Mouse (Mus musculus): ENCODE measurements around the gene Uvrag. TPM values are rescaled to one million over a fixed set of nuclear protein-coding genes. Genes with fewer than 3 reads are reported as not detected.

Gene Uvrag
- total RNA-seq, 2 experiments from 2014 or later, result 28.2 to 28.3 TPM

DNA sequence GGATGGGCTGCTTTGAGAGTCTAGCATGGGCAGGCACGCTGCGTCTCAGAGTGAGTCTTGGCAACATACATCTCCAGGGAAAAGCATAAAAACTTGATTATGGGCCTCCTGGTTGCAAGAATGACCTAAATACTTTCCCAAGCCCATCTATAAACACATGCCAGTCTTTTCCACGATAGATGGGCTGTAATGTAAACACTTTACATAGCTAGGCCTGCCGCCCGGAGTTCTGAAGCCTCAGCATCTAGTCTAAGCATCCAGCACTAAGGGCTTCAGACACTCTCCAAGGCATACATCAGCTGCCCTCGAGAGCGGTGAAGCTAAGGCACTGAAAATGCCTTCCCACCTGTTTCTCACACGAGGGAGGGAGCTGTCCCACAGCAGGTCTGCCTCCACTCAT is 229.7 kb downstream of the Uvrag start:
- intact Hi-C loops (cut with DNase I), result no loop called here
- DNase-seq, result no peak

DNA sequence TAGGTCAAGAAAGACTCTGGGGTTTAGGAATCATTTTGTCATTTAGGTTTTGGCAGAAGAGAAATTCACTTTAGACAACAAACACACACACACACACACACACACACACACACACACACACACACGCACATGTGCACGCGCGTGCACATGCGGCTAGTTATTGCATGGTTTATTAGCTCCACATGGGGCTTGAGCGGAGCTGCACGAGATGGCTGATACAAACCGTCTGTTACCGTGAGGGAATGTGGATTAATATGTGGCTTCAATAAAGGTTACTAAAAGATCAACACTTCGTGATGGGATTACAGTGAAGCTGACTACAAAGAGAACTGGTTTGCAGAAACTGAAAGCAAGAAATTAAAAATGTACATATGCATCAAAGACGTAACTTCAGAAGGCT is 230.2 kb downstream of the Uvrag start:
- intact Hi-C loops (cut with DNase I), result no loop called here
- DNase-seq, result no peak

DNA sequence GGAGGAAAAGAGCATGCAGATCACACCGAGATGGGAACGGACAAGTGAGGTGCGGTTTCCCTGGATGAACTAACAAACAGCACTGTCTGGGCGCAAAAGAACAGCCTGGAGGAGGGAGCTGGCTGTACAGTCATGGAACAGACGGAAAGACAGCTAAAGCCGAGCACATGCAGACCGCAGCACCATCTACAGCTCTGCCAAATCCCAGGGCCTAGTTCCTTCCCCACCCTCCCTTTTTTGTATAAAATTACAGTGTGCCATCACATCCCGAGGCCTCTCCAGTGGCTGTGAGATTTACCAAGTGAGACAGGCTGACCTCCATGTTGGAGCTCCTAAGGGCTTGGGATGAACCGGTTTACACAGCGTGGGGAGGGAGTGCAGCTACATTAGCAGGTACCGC is 230.8 kb downstream of the Uvrag start:
- no peak for DNase-seq
- intact Hi-C loops (cut with DNase I), result no loop called here

DNA sequence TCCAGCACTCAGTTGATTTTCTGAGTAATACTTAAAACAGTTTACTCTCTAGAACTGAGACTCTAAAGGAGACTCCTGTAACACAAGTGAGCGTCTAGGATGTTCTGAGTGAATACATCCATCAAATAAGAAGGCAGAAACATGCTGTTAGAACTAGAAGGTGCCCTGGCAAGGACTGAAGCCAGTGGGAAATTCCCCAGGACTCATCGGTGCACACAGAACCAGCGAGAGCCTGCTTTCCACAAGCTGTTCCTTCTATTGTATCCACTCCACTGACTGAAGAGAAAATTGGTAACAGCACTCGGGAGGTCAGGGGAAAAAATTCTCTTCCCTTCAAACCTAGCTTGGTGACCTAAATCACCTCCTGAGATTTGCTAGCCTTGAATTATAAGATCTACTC is 233.5 kb downstream of the Uvrag start:
- intact Hi-C loops (cut with DNase I), result no loop called here
- DNase-seq, result no peak

DNA sequence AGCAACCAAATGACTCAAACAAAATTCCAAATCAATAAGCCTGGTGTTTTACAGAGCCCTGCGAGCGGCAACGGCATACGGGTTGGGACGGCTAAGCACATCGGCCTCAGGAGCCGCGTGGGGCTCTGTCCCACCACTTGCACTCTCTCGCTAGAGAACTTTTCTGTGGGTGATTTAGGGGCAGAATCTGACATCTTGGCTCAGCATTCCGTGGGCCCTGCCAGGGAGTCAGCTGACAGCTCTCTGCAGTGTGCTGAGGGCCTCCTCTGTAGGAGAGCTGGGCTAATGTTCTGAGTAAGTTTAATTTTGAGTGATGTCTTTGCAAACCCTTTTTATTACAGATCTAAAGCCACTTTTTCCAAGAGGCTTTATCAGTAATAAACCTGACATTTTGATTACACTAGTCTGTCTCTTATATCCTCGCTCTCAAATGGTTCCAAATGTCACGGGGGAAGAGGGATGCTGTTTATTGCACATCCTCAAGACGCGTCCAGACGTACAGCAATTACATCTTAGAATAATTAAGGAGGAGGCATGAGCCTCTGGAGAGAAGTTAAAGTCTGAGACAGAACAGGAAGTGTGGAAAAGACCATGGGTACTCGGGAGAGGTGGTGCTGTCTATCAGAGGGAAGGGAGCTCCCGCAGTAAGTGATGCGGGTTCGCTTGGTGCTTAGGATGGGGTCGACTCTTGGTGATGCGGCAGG is 236.1 kb downstream of the Uvrag start:
- intact Hi-C loops (cut with DNase I), result no loop called here
- no peak for DNase-seq

DNA sequence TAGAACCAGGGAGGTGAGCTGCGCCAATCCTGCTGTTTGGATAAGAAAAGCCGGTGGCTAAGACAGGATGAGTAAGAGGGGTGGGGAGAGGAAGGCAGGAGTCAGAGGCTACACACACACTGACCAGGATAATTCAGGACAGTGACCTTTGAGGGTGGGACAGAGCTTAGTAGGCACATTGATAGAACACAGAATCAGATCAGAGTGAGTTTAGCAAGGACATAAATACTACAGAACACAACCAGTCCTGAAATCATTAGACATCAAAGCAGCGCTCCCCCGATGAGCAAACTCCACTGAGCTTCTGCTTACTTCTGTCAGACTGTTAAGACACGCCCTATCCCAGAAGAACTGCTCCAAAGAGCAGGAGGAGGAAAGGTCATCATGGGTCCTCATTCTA is 237.1 kb downstream of the Uvrag start:
- intact Hi-C loops (cut with DNase I), result no loop called here
- no peak for DNase-seq

DNA sequence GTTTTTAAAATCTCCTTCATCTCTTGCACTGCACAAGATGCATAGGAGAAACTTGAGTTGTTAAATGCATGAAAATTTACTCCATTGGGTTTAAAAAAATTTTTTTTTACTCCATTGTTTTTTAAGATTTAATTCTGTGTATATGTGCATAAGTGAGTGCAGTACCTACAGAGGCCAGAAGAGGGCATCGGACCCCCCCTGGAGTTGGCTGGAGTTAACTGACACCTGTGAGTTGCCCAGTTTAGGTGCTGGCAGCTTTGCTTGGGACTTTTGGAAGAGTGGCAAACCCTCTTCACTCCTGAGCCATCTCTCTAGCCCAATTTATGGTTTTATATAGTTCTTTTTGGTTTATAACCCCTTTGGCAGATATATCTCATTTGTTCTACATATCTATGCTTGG is 239.8 kb downstream of the Uvrag start:
- intact Hi-C loops (cut with DNase I), result no loop called here
- DNase-seq, result no peak

DNA sequence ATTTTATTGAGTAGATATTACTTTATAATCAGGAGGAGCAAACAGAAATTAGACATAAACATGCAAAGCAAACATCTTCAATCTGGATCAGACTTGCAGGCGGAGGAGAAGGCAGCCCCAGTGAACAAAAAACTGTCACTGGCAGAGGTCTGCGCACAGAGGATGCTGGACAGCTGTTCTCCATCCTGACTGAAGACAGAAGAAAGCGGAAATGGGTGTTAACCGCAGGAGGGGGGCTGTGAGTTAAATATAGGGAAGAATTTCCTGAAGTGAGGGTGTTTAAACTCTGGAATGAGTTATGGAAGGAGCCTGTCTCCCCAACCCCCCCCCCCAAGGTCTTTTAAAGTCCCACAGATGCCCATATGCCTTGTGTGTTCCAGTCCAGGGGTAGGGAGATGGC is 241.1 kb downstream of the Uvrag start:
- peak; percentile 31 to 57 for DNase-seq

DNA sequence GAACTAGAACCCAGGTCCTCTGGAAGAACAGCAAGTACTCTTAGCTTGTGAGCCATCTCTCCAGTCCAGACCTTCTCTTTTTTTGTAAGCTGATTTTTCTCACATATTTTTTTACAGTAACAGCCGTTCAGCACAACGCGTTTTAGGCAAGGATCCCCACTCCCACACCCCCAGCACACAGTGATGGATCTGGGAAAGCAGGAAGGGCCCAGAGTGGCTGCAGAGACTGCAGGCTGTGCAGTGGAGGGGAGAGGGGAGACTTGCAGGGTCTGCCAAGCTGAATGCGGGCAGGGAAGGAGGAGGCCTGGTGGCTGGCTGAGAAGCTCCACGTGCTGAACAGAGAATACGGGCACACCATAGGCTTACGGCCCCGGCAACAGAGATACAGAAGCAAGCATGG is 243.6 kb downstream of the Uvrag start:
- no peak for DNase-seq
- intact Hi-C loops (cut with DNase I), result no loop called here

More for the DNA sequence above, 241.1 kb downstream of the Uvrag start:
- intact Hi-C loops (cut with DNase I), result no loop called here

DNA sequence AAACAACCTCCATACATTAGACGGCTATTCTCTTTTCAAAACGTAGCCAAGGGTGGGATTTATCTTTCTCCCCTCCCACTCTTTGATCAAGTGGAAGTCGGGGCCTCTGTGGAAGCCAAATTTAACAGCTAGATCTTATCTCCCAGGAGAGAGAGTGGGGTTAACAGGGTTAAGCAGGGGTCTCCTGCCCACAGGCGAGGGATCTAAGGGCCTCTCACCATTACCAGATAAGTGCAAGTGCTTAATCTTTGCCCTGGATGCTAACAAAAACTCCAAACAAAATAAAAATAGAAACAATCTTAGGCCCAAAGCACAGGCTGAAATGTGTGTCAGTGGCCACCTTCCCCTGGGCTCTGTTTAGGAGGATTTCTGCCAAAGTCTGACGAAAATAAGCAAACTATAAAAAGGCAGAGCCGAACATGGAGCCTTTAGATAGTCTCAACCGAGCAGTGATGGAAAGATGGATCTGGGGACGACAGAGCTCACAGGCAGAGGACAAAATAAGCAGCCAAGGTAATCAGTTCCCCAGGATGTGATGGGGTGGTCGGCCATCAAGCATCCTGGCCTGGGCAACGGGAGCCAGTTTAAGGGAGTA is 245.3 kb downstream of the Uvrag start:
- no peak for DNase-seq
- intact Hi-C loops (cut with DNase I), result no loop called here

DNA sequence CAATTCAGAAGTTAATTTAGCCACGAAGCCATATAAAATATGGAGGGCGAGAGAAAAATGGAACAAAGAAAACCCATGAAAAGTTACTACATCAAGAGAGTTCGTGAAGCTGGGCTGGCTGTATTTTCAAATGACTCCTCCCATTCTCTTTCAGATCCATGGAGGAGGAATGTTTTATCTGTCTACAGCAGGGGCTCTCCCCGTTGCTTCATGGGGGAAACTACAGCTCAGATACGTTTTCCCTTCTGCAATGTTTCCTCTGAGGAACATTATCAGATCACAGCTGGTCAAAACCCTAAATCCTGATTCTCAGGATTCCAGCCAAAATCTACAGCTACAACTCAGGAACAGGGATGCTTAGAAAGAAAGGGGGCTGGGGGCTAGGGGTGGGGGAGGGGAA is 246.2 kb downstream of the Uvrag start:
- no peak for DNase-seq
- intact Hi-C loops (cut with DNase I), result no loop called here

DNA sequence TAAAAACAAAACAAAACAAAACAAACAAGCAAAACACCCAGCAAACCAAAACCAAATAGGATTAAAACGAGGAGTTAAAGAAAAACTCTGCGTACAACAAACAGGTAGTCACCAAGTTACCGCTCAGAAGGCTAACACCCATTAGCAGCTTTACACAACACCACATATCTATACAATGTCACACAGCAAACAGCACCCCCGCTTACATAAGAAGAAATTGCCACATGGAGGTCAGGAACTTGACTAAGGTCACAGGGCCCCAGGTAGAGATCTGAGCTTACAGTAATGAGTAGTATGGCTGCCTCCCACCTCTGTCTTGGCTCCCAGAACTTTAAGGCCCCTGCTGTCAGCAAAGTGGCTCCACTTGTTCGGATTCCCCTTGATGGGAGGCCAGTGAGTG is 246.6 kb downstream of the Uvrag start:
- intact Hi-C loops (cut with DNase I), result no loop called here

DNA sequence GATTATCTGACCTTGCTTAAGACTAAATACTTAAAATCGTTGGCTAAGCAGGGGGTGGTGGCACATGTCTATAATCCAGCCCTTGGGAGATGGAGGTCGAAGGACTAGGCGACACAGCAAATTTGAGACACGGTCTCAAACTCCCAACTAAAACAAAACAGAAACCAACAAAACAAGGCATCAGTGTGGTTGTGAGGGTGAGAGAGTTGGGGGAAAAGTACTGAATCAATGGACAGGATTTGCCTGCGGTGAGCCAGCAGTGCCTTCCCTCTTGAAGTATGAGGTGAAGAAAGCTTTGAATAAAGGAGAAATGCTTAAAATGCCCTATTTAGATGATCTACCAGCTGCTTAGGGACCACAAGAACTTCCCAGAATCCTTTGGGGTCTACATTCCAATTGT is 247.8 kb downstream of the Uvrag start:
- intact Hi-C loops (cut with DNase I), result no loop called here
- DNase-seq, result no peak

More for the DNA sequence above, 246.6 kb downstream of the Uvrag start:
- DNase-seq, result no peak

DNA sequence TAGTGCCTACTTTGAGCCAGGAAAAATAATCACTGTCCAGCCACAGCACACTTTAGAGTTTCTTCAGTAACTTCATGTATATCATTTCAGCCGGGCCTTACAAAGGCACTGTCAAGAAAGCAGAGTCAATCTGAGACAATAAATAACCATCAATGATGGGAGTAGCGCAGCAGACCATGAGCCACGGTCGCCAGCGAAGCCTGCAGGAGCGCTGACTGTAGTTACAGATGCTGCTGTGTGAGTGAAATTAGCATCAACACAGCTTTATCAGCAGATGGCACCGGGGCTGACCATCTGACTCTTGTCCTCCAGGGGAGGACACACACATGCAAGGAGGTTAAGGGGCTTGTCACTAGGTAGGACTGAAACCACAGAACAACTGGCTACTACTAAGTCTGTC is 251.7 kb downstream of the Uvrag start:
- intact Hi-C loops (cut with DNase I), result no loop called here
- DNase-seq, result no peak

DNA sequence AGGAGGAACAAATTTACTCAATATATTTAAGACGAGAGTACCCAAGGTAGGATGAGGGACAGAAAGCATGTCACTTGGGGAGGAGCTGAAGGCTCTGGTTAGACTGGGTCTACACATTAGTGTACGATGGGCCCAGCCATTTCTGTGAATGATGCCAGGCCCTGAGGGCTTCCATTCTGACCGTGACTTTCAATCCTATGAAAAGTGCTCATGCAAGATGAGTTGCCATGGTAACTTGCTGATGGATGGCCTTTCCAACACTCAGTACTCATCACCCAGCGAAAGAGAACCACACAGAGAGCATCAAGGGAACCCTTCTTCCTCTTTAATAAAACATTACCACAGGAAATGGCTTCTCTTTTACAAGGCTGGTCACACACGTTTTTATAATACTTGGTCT is 252.1 kb downstream of the Uvrag start:
- intact Hi-C loops (cut with DNase I), result no loop called here
- no peak for DNase-seq

DNA sequence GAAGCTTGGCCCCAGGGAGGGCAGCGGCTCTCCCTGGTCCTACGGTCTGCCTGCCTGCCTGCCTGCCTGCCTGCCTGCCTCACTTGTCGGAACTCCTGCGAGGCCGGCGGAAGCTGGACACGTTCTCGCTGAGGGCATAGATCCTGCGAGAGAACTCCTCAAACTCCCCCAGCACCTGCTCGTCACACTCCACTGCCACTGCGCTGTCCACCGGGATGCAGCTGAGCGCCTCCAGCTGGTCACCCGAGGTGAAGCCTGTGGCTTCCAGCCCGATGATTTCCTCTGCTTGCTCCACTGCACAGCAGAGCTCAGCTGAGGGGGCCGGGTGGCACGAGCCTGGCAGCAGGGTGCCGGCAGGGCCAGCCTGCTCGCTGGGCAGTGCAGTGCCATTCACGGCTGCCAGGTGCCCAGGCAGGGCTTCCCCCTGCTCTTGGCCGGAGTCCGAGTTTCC is 253.1 kb downstream of the Uvrag start:
- DNase-seq, result no peak
- intact Hi-C loops (cut with DNase I), result no loop called here

DNA sequence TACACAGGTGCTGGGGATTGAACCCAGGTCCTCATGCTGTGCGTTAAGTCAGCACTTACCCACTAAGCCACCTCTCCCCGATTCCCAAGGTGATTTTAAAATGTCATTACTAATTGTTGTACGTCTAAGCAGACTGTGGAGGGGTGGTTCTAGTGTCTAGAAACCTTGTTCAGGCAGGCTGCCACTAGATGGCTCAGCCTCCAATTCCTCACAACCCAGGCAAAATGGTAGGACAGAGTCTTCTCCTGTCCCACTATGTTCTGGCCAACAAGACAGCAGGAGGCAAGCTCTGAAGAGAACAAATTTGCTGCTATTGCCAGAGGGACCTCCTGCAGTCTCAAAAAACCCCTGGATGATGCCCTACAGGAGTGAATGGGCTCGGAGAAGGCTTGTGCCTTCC is 259.1 kb downstream of the Uvrag start:
- no peak for DNase-seq
- intact Hi-C loops (cut with DNase I), result loop anchor here (5.0 kb wide), 1 partner anchor 75 kb away; no protein-coding TSS in a partner anchor

DNA sequence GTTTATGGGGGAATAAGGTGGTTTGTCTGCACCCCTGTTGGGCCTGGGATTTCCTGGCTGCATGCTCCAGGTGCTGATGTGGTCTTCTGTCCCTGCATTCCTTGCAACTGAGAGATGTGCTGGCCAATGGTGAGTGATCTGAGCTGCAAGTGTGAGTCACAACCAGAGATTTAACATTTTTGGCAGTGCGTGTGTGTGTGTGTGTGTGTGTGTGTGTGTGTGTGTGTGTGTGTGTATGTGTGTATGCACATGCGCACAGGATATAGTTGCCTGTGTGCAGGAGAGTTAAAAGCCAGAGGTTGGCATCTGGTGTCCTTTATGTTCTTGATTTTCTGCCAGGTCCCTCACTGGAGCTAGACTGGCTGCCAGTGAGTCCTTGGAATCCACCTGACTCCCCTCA is 261.8 kb downstream of the Uvrag start:
- no peak for DNase-seq
- intact Hi-C loops (cut with DNase I), result no loop called here

DNA sequence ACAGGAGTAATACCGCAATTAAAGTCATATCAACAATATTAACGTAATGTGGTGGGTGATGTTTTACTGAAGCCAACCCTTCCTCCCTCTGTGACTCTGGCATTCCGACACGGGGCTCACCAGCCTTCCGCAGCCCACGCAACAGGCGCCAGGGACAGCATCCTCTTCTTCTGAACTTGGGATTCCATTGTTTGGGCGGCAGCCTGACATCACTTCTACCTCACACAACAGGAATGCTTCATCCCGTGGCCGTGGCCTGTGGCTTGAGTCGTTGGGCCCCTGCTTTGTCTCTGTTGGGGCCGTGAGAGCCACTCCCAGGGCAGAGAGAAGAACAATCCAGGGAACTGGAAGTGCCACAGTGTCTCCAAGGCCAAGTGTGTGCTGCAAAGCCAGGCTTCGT is 264.8 kb downstream of the Uvrag start:
- intact Hi-C loops (cut with DNase I), result no loop called here
- DNase-seq, result no peak

DNA sequence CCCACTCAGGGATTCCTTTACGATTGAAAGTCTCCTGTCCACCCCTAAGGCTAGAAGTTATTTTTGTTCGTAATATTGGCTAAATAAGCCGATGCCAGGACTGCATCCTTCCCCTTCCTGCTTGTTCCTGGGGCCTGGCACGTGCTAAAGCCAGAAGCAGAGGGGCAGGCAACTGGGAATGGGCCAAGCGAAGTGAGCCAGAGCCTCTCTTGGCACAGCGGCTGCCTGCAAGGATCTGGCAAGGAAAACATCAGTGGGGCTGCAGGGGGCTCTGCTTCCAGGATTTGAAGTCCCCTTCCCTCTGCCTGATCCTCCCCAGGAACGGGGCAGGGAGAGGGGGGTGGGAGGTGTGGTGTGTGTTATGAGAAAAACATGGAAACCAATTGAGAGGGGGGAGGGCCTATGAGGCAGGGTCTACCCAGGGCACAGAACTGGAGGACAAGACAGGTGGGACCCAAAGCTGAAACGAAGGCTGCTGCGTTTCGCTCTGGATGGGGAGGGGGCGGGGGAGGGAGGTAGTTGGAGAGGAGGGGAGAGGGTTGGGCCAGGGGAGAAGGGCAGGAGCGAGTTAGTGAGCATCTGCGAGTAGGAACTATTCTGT is 265.5 kb downstream of the Uvrag start:
- intact Hi-C loops (cut with DNase I), result no loop called here
- peak in 1 of 2 experiments; percentile 51 for DNase-seq

DNA sequence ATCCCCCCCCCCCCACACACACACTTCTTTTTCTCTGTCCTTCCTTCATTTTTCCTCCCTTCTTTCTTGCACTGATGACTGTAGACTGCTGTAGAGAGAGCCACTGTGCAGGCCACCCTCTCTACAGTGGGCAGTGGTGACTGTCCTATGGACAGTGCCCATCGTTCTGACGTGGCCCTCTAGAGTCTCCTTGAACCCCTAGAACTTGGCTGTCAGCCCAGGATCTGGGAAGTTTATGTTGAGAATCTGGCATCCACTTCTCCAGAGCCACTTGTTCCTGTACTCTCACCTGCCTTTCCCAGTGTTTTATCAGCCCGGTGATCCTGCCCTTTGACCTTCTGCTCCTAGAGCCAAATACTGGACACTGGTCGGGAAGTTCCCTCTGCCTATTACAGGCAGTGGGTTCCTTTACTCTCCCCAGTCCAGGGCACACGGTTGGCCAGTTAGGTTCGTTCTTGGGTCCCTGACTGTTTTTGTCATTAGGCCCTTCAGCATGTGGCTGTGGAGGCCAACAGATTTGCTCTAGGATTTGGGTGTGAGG is 266.5 kb downstream of the Uvrag start:
- intact Hi-C loops (cut with DNase I), result no loop called here
- DNase-seq, result no peak

DNA sequence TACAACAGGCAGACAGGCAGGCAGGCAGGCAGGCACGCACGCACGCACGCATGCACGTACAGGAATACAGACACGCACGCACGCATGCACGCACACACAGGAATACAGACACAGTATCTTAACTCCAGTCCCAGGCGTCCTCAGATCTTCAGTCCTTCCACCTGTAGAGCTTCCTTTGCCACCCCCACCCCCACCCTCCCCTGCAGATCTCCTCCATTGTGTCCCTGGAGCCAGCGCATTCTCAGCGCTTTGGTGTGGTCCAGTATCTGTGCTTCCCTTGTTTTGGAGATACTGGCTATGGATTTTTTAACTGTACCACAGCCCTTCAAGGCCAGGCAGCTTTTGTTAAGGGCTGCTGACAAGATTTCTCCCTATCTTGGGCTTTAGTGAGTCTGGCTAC is 267.6 kb downstream of the Uvrag start:
- DNase-seq, result no peak
- intact Hi-C loops (cut with DNase I), result no loop called here

Measured in heart, postnatal 14 days (tissue).